In genomic region chr12:101770283-101771015, GRCm38 (mm10) we compare ENCODE assay signal across 20 mouse cellular contexts.
"Had no signal": no experiment of that assay in that cellular context is flagged by ENCODE, and none has a peak within 500 bp of the region (broad histone marks: within the 10 kb centered on the region; RNA-seq: fewer than 3 reads in every experiment).

No protein-coding gene starts in this region.

- H3K27me3 ChIP-seq: limb, embryonic 13.5 days; liver, embryonic 13.5 days; lung, embryonic 15.5 days; neural tube, embryonic 13.5 days had no signal

- H3K27ac ChIP-seq: limb, embryonic 13.5 days; liver, embryonic 13.5 days; lung, embryonic 15.5 days; midbrain, embryonic 10.5 days; neural tube, embryonic 13.5 days; stomach, postnatal 0 days had no signal

- H3K4me1 ChIP-seq: neural tube, embryonic 13.5 days had no signal

- H3K36me3 ChIP-seq: liver, embryonic 13.5 days; lung, embryonic 15.5 days; midbrain, embryonic 10.5 days; neural tube, embryonic 13.5 days had no signal

- H3K4me2 ChIP-seq: limb, embryonic 13.5 days; liver, embryonic 13.5 days; lung, embryonic 15.5 days; neural tube, embryonic 13.5 days had no signal

- H3K4me3 ChIP-seq: limb, embryonic 13.5 days; liver, embryonic 13.5 days; lung, embryonic 15.5 days; megakaryocyte, embryonic 14.5 days; midbrain, embryonic 10.5 days; neural tube, embryonic 13.5 days had no signal

- H3K9me3 ChIP-seq: limb, embryonic 13.5 days; liver, embryonic 13.5 days; lung, embryonic 15.5 days; megakaryocyte, embryonic 14.5 days; midbrain, embryonic 10.5 days; neural tube, embryonic 13.5 days had no signal

- DNase-seq: kidney, adult 18-20 months; kidney, adult 9 months; kidney, postnatal 14 days; kidney, postnatal 4 days; left cerebral cortex, postnatal 4 days; liver, embryonic 13.5 days; midbrain, embryonic 14.5 days; right cerebral cortex, adult 18-20 months; right cerebral cortex, postnatal 14 days; right cerebral cortex, postnatal 4 days; thymus, adult 2 months; thymus, postnatal 14 days; thymus, postnatal 4 days had no signal

- H3K9ac ChIP-seq: limb, embryonic 13.5 days; liver, embryonic 13.5 days; lung, embryonic 15.5 days; neural tube, embryonic 13.5 days had no signal

- ATAC-seq: intestine, embryonic 16.5 days had no signal
